Mouse (Mus musculus): ENCODE measurements around the gene Gm14325. TPM values are rescaled to one million over a fixed set of nuclear protein-coding genes. Genes with fewer than 3 reads are reported as not detected.

Gene Gm14325
- 10 to 100 TPM; 11.9 to 13.7 TPM for polyA plus RNA-seq (2017; shearing (Covaris generic))

GRCm38 (mm10) chr2:177839901-177840663, at the start of gene Gm14325:
Gene Gm14325, minus strand, starts transcription at chr2:177840336.

Other genes with a start within 250 kb of the Gm14325 start
- 1 to 10 TPM in 1 of 2 experiments, not detected in 1; 1.0 TPM for gene Gm14322, start 81.0 kb downstream of the Gm14325 start, polyA plus RNA-seq (2017; shearing (Covaris generic))
- gene Gm14327, start 56.8 kb upstream of the Gm14325 start, polyA plus RNA-seq (2017; shearing (Covaris generic)), result under 1 TPM; 0.61 to 0.71 TPM
- not detected for gene Zfp972, start 85.3 kb upstream of the Gm14325 start, polyA plus RNA-seq (2017; shearing (Covaris generic))
- gene Gm14326, start 117.0 kb upstream of the Gm14325 start, polyA plus RNA-seq (2017; shearing (Covaris generic)), result 10 to 100 TPM in 1 of 2 experiments, 1 to 10 TPM in 1; 7.0 to 12.8 TPM
- gene Zfp971, start 182.9 kb upstream of the Gm14325 start, polyA plus RNA-seq (2017; shearing (Covaris generic)), result 1 to 10 TPM; 8.5 to 9.0 TPM
- 10 to 100 TPM; 10.9 to 16.3 TPM for gene Zfp931, start 238.1 kb upstream of the Gm14325 start, polyA plus RNA-seq (2017; shearing (Covaris generic))